Mouse (Mus musculus): ENCODE measurements around the gene Mlh1.

Mlh1 gene

DNA sequence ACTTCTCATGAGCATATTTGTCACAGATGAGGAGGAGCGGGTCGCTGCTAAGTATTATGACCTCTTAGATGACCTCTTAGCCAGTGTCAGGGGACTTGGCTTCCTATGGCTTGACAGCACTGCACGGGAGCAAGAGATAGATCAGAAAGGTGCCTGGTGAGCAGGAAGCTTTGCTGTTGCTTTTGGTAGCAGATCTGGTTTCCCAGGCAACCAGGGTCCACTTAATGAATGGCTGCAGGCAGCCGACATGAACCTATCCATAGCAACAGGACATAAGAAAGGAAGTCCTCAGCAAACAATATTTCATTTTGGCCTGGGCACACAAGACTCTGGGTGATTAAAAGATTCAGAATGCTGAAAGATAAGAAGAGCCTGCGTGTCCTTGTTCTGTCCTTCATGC is 14.1 kb upstream of the Mlh1 start:
- no peak for DNase-seq

DNA sequence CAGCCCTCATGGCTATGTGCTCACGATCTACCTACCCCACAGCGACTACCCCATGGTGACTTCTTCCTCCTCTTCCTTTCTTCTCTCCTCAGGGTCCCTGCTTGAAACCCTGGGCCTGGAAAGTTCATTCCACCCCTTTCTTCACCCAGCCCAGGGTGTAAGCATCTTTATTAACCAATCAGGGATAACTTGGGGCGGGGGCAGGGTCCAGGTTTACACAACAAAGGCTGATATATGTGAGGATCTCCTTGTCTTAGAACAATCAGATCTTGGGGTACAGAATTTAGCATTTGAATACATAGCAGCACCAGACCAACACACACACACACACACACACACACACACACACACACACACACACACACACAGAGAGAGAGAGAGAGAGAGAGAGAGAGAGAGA is 13.5 kb upstream of the Mlh1 start:
- no peak for DNase-seq

DNA sequence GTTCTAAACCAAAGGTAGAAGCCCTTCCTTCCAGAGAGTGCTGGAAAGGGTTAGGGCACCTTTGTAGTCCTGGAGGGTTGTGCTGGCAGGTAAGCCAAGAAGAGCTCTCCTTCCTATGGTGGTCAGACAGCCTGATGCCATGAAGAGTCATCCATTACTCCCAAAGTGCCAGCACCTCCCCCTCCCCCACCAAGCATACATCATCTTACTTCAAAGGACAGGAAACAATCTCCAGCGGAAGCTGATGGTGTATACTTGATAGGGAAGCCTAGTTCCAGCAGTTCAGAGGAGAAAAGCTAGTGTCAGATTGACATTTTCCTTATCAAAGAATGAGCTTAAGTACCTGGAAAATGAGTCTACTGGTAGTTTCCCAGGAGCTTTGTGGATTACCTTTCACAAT is 3.6 kb upstream of the Mlh1 start:
- DNase-seq = peak; percentile 17

DNA sequence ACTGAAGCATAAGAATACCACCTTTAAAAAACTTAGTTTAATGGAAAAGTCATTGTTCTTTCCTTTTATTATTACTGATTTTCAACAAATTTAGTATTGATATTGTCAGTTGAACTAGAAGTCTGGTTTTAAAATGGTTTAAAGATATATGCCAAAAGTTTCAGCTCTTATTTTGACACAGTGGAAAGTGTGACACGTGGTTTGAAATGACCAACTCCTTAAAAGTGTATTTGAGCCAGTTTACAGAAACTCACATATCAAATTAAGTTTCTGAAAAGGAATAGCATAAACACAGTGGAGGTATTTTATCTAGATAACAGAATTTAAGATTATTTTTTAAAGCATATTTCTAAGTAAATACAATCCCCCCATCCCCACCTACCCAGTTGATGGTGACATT is 2.4 kb upstream of the Mlh1 start:
- no peak for DNase-seq

DNA sequence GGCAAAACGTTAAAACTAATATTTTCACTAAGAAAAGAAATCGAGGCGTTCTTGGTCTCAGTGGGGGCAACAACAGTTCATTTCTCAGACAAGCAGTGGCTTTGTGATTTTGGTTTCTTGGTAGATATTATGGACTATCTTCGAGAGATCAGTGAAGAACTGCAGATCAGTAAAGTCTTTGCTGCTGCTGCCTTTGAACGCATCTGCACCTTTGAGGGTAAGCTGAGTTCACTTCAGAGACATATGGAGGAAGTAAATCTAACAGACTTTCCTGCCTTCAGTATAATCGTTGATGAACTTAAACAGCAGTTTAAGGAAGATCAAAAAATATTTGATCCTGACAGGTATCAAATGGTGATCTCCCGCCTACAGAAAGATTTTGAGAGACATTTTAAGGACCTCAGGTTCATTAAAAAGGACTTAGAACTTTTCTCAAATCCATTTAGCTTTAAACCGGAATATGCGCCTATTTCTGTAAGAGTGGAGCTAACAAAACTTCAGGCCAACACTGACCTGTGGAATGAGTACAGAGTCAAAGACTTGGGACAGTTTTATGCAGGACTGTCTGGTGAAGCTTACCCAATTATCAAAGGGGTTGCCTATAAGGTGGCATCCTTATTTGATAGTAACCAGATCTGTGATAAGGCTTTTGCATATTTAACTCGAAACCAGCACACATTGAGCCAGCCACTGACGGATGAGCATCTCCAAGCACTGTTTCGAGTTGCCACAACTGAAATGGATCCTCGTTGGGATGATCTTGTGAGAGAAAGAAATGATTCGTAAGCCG is 1.6 kb upstream of the Mlh1 start:
- DNase-seq = no peak

DNA sequence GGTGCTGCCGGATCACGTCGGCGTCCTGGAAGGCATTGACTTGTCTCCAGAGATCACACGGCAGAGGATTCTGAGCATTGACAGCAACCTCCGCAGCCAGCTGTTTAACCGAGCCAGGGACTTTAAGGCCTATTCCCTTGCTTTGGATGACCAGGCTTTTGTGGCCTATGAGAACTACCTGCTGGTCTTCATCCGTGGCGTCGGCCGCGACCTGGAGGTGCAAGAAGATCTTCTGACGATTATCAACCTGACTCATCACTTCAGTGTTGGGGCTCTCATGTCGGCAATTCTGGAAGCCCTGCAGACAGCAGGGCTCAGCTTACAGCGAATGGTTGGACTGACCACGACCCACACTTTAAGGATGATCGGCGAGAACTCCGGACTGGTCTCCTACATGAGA is 765 bp upstream of the Mlh1 start:
- no peak for DNase-seq

DNA sequence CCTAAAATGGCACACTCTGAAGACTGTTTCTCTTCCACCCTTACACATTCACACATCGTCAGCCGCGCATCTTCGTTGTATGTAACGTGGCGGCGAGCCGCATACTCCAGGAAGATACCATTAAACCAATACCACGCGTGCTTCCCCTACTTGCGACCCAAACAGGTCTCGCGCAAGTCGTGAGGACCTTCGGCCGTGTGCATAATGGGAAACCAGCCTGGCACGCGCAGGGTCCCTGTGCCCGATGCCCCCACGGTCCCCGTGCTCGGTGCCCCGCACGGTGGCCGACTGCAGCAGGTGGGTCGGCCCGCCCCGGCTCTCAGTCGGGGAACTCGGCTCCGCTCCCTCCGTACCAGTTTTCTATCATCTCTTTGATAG is 546 bp downstream of the Mlh1 start:
- no peak for DNase-seq

DNA sequence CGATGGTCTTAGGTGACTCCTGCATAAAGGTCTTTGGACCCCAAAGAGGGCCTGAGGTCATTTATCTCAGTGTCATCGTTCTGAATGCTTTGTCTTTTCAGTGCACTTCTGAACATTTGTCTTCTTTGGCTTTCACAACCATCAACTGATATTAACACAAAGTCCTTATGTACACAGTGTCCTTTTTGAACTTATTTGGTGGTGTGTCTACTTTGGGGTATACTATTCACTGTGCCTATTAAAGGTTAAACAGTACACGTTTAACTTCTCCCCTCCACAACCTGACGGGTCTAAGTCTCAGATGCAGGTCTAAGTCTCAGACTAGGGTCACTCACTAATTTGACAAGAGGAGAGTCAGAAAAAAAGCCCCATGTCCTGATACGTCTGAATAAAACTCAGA is 985 bp downstream of the Mlh1 start:
- no peak for DNase-seq

DNA sequence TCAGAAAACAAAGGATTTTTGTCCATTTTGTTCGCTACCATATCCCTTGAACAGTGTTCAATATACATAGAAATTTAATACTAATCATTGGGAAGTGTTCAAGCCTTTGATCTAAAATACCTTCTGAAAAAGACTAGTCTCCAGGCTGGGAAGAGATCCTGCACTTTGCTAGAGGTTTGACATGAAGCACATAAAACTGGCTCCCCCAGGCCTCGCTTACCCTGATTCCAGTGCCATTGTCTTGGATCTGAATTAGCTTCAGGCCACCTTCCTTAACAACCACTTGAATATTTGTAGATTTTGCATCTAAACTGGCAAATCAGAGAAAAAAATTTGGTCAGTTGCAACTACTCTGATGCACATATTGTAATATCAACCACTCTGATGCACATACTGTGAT is 3.6 kb downstream of the Mlh1 start:
- no peak for DNase-seq

DNA sequence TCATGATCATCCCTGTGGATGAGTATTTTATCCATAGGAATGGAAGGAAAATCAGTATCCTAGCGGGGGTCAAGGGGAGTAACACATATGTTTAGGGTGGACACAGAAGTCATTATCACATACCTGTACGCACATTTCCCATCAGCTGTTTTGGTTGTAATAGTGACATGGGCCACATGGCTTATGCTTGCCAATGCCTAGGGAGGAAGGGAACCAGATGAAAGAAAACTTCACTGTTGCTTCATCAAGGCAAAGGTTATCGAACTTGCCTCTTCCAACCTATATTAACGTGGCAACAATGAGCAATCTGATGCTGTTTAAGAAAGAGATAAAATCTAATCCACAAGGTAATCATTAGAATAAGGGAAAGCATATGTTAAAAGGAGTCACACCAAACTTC is 10.2 kb downstream of the Mlh1 start:
- DNase-seq = no peak

DNA sequence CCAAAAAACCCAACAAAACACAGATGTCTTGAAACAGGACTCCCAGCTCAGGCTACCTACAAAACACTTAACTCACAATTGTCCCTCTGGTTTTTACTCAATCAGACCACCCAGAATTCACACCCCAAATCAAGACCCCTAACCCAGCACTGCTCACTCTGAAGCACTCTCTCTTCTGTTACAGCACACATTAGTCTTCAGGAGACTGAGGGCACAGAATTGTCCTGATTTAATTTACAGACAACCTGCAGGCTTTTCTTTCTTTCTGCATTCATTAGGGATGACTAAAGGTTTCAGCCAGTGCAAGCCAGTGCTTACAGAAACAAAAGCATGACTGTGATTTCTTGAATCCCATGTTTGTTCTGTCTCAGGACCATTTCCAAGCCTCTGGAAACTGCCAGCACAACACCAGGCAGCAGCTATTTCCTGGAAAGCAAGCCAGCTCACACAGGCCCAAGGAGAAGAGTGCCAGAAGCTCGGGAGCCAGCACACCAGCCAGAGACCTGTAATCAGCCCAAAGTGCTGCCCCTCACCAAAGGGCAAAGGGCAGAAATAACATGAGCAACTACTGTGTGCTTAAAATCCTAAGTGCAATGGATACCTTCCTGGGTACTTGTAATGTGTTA is 11.1 kb downstream of the Mlh1 start:
- no peak for DNase-seq

DNA sequence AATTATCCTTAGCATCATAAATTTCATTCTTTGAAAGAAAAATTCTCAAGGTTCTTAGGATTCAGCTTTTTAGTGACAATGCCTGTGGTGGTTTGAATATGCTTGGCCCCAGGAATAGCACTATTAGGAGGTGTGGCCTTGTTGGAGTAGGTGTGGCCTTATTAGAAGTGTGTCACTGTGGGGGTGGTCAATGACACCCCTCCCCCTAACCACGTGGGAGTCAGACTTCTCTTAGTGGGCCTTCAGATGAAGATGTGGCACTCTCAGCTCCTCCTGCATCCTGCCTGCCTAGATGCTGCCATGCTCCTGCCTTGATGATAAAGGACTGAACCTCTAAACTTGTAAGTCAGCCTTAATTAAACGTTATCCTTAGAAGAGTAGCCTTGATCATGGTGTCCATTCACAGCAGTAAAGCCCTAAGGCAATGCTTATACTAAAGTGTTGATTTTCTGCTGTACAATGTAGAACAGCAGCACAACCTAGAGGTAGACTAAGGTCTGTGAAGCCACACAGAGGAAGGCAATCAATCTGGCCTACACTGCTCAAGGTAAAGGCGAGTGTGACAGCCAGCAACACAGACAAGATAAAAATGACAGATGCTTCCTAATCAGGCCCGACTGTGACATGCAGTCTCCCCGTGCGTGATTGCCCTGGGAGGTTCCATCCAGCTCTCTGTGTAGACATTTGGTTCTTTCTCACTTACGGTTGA is 19.3 kb downstream of the Mlh1 start:
- DNase-seq = no peak

DNA sequence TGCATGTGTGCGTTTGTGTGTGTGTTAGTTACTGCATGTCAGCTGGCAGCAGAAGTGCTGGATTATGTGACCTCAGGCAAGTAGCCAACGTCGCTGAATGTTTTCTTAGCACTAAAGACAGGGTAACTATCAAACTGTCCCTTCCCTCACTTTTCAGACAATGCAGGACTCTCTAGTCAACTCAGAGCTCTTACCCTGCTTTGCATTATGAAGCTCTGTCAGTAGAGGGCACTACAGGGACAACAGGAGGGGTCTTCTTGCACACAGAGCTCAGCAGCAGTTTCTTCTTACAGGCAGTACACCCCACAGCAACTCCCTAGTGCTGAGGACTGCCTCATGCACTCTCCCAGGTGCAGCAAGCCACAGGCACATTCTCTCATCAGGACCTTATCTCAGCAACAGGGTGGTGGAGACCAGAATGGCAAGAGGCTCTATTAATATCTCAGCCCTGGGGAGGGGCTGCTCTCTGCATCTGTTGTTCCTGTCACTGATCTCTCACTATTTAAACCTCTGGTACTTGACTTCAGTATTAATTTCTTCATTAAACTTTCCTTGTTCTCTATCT is 23.8 kb downstream of the Mlh1 start:
- no peak for DNase-seq

DNA sequence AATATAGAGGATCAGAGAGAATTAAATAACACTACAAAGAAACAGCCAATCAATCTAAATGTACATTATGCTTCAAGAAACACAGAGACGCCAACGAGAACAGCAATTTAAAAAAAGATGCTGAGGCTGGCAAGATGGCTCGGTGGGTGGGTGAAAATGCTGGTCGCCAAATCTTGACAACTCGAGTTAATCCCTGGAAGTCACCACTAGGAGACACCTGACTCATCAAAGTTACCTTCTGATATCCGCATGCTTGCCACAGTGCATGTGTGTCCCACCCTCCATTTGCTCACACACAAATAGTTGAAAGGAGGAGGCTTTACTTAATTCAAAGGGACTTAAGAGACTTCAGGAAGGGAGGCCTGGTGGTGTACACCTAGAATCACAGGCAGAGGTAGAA is 26.0 kb downstream of the Mlh1 start:
- DNase-seq = no peak

DNA sequence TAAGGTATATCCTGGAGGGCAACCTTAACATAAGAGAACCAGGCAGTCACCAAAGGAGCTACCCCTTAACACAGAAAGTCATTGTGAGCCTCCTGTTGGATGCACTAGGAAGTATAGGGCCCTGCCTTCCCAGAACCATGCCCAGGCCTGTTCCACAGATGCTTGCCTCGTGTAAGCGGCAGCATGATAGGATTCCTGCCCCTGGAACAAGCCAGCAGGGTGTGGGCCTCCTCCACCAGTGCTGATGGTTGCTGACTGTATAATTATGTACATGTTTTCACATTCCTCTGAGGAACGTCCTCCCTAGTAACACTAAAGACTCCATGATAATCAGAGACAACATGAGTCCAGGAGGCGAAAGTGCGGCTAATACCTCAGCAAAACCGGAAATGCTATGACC is 28.2 kb downstream of the Mlh1 start:
- DNase-seq = no peak

DNA sequence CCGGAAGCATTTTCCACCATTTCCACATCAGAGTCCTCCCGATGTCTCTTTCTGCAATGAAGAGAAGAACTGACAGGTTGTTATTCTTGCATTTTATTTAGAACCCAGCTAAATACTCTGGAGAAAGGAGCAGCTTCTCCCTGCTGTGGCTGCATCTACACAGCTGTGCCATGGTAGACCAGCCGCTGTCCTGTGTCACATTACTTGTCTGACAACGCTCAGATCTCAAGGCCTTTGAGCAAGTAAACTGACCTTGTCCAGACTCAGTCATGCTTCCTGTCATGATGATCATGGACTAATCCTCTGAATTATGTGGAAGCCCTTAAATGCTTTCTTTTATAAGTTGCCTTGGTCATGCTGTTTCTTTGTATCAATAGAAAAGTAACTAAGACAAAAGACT is 31.8 kb downstream of the Mlh1 start:
- no peak for DNase-seq

DNA sequence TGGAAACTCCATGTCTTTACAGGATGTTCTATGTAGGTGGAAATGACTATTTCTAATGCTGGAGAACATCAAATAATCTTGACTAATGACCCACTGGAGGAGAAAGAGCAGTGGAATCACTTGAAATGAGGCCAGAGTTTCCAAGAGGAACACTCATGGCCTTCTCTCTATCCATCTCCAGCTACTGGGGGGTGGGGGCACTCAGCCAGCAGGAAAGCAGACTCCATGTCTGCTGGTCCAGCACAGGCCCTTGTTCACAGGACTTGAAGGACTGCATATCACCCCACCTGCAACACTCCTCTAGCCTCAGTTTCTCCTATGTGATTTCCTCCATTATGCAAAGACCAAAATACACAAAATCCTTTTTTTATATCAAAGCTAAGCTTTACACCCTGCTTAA is 33.9 kb downstream of the Mlh1 start:
- DNase-seq = no peak

DNA sequence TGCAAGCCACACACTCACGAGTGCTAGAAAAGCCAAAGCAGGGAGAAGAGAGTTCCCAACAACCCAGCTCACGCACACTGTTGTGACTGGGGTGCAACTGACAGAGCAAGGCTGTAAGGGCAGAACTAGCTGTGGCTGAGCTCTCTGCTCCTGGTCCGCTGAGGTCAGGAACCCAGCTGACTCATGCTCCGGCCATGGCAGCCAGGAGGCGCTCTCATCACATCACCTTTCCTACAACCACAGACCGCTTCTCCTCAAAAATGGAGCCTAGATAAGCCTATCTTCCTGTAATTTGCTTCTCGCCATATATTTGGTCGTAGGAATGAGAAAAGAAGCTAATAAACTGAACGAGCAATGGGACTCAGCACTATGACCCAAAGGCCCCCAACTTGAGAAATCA is 36.9 kb downstream of the Mlh1 start:
- DNase-seq = no peak

DNA sequence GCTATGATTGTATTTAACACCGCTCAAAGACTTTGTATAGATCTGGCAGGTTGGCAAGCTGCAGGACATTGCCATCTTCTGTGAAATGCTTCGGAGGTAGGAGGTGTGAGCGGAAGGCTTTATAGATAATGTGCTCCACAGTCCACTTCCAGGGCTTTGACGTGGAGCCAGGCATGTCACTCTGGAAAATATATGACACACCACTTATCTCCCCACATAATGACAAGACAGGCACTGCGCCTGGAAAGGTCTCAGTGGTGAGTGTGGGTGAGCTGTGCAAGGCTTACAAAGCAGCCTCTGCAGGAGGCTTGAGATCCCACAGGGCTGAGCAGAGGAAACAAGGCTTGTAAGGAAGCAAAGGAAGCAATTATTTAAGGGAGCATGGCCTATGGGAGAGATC is 43.1 kb downstream of the Mlh1 start:
- DNase-seq = no peak

DNA sequence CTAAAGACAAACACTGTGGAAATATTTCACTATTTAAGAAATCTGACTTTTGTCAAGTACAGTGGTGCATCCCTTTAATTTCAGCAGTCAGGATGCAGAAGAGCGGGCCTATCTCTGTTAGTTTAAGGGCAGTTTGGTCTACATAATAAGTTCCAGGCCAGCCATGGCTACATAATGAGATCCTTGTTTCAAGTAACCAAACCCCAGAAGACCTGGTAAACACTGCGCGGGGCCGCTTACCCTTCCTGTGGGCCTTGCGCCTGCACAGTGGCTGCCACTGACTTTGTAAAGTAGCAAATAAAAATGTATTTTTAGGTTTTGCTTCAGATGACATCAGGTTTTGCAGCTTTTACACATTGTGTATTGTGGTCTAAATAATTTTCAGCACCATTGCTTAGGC is 48.2 kb downstream of the Mlh1 start:
- no peak for DNase-seq

DNA sequence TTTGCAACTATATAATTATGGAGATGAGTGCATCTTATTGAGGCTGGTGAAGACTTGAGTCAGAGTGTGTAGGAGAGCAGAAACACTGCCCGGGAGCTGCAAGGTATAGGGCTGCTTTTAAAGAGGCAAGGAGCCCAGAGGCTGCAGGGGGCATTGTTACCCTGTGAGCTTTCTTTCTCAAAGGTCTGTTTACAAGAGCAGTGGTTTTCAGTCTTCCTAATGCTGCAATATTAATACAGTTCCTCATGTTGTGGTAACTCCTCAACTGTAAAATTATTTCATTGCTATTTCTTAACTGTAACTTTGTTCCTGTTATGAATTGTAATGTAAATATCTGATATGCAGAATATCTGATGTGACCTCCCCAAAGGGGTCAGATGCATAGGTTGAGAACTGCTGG is 50.0 kb downstream of the Mlh1 start:
- no peak for DNase-seq

DNA sequence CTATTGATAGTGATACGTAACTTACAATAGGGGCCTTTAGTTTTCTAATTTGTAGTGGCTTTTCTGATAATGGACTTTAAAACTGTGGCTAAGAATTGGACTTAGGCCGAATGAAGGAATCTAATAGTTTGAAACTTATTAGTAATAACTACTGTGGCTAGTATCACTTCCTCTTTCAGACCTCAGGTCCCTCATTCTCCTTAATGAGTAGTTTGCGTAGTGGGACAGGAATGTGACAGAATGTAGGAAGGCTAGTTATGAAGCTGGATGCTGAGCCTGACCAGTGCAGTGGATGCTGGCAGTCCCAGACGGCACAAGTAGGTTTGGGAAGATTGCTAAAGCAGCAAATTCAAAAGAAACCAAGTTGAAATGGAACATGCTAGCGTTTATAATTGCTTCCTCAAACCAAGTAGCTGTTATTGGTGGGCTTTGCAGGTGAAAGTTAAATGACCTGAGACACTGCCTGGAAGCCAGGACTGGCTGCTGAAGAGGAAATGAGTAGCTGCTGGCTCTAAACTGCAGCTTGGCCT is 51.0 kb downstream of the Mlh1 start:
- no peak for DNase-seq

DNA sequence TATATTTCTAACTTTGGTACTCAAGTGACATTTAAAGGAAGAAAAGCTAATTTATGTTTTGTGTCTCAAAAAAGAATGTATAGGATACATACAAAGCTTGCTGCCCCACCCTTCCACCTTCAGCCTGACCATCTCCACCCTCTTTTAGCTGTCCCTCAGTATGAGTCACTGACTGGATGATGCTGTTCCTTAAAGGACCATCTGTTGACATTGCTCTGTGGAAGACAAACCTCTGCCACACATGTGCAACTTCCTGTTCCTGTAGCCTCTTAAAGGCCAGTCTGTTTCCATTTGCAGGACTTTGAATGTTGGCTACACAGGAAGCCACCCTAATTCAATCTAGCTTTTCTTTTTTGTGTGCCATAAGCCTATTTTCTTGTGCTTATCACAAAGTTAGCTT is 55.2 kb downstream of the Mlh1 start:
- no peak for DNase-seq

DNA sequence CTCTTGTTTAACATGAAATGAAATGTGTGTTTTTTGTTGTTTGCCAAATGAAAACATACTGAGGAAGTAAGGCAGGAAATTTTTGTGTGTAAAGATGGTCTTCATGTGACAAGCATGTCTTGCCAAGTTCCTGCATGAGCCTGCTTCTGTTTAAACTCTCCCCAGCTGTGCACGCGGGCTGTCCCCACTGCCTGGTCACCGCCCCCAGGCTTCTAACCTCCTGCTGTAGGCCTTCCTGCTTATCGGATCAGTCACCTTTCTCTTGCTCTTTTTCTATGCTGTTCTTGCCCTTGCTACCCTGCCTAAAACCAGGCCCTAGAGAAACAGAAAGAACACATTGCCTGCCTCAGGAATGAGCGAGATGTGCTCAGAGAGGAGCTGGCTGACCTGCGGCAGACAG is 58.1 kb downstream of the Mlh1 start:
- DNase-seq = peak; percentile 52

Data from kidney, postnatal 14 days (tissue).